Mouse (Mus musculus) induced T-regulatory cell, adult 2 months (primary cell): ENCODE measurements around the gene Tnrc6a.

Experiments
- DNase-seq: peaks from one replicate; pipeline ENCODE4 v3.0.0-alpha.2; 2012; ENCODE audit warnings: low read depth

Tnrc6a gene

DNA sequence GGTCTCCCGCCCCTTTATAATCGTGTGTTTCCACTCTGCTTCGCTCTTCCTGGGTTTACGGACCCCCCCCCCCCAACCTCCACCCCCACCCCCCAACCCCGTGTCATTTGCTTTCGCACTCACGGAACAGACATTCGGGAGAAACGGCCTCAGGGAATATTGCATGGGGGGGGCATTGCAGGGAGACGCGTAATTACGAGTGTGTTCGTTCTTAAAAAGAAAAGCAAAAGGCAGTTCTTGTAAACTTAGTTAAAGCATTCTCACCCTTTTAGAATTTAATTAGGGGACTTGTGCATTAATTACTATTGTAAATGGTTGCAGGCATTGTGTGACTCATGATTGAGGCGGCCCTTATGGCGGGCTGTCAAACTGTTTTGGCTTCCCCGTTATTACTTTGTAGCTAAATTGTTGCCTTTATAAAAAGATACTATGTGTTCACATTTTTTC lies 1.1 kb downstream of the Tnrc6a start:
- peak; percentile 47 for DNase-seq

DNA sequence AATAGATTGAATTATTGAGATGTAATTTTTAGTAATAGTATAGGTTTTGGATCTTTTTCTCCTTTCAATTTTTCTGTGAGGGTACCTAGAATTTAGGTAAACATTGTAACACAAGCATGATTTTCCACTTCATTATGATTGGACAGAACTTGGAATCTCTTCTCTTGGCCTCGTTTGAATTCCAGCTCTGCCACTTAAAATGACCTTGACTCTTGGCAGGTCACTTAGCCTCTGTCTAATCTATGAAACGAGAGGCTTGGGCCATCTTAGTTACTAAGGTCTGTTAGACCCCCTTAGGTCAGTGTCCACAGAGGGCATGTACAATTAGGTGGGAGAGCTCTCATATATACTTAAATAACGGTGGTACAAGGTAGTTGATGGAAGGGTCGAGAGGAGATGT lies 2.4 kb downstream of the Tnrc6a start:
- no peak for DNase-seq

DNA sequence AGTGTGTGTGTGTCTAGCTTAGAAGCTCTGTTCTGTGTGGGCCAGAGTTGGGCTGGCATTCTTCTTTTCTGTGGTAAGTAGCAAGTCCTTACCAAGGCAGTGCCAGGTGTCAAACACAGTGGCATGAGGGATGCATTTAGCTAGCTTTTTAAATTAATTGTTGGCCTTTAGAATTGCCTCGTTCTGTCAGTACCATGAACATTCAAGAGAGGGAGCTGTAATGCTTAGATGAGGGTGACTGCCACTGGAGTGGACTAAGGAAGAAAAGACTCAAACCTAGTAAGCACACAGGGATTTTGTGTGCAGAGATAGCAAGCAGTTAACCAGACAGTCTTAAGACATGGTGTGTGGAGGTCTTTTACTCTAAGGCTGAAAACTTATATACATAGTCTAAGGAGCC lies 3.6 kb downstream of the Tnrc6a start:
- DNase-seq = peak; percentile 34

DNA sequence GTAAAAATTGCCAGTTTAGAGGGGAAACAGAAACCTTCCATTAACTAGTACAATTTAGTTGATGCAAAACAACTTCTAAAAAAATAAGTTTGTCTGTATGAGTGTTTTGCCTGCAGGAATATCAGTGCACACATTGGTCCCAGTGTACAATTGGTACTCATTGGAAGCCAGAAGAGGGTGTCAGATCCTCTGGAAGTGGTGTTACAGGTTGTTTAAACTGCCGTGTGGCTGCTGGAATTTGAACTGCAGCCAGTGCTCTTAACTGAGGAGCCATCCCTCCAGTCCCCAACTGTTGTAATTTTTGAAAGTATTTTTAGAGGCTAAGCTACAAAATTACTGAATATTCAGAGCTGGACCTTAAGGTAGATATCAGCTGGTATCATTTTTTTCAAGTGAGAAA lies 4.3 kb downstream of the Tnrc6a start:
- DNase-seq = no peak

DNA sequence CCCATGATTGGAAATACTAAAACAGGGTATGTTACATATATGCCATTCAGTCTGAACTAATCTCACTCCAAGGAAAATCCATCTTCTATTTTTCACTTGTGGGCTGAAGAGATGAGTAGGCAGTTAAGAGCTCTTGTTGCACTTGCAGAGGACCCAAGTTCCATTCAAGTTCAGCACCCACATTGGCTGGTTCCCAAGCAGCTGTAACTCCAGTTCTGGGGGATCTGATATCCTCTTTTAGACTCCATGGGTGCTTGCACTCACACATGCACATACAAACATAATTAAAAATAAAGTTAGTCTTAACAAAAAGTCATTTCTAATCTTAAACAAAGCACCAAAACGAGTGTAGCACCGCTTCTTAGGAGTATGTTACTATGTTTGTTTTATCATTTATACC lies 5.4 kb downstream of the Tnrc6a start:
- no peak for DNase-seq

DNA sequence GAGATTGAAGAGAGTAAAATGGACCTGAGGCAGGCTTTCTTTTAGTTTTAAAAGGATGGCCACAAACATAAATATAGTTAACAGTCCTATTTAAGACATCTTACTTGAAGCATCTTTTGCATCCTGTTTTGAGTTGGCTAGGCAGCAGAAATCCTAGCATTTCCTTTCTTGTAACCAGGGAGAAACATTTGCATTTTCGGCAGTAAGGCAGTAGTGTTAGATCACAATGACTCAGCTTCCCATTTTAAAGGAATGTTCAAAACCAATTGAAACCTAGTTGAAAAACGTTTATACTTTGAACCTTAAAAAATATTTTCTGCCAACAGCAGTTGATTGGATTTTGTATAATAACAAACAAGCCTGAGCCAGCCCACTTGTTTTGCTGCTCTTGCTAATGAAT lies 6.5 kb downstream of the Tnrc6a start:
- DNase-seq = no peak

DNA sequence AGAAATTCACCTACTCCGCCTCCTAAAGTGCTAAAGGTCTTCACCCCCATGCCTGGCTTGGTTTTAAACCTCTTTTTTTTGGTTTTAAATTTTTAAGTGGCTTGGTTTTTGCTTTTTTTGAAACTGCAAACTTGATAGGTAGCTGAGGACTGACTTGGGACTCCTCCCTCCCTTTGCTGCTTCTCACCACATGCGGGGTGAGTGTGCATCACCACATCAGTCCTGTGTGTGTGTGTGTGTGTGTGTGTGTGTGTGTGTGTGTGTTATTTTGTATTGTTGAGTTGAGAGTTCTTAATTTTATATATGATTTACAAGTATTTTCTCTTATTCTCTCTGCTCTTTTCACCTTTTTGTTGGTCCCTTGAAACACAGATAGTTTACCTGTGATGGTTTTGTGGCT lies 8.7 kb downstream of the Tnrc6a start:
- DNase-seq = no peak

DNA sequence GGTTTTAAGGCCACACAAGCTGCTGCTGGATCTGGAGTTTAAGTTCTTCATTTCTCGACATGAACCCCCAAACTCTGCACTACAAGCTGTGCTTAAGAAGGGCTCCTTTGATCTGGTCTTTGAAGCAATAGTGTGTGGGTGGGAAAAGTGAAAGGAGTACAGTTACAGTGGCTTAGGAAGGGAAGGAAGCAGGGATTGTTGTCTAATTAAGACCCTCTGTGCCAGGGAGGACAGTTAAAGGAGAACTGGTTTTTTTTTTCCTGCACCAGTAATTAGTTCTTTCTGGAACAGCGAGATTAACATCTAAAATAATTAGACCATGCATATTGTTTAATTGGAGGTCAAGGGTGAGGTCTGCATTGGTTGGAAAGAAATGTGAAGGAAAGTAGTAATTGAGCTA lies 11.2 kb downstream of the Tnrc6a start:
- DNase-seq = peak; percentile 30

DNA sequence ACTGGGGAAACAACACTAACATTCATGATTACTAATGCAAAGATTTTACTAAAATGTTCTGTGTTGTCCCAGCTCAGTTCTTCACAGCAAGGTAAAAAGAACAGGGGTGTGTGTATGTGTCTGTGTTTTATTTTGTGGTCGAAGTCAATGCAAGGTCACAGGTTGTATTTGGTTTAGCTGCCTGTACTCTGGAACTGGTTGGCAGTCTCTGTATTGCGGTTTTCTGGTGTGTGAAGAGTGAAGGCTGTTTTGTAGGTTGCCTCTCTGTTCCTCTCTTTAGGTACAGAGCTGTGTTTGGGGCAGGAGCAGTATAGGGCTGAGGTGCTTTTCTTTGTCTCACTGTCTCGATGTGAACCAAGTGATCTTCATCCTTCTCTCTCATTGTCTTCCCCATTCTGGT lies 12.0 kb downstream of the Tnrc6a start:
- DNase-seq = no peak

DNA sequence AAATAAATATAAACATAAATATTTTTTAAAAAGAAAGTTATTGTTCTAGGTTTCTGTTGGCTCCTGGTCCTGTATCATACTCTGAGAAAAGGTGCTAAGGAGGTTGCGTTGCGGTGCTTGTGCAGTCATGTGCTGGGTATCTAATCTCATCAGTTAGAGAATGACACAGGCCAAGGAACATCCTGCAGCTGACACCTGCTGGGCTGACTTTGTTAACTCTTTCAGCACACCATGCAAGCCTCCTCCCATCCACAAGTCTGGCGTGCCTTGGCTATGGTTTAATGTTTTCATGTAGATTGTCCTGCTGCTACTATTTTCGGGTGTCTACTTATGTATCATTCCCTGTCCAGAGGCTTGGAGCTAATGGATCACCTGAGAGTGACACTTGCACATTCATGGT lies 14.3 kb downstream of the Tnrc6a start:
- no peak for DNase-seq

DNA sequence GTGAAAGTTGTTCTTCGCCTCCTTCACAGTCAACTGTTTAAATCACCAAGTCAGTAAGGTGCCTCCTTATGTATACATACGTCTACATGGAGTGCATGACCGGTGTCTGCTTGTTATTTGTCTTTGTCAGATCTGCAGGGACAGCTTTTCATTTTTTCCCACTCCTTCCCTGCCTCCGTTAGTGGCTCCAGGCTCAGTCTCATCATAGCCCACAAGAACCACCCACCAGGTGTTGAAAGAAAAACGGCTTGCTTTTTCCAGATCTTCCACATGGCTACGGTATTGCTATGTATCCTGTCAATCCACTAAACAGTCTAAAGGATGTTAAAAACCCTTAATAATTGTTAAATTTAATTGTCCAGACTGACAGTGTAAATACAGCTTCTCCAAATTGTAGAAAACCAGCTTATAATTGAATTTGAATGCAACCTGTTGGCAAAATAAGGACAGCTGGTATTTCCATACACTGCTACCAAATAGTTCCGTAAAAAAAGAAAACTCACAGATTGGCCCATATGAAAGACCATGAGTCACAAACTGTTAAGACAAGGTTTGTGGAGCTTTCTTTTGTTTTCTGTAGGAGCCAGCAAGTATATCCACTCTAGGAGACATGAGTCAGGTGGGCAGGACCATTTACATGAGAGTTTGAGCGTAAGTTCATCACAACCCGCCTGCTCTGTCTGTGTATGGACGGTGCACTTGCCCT lies 22.6 kb downstream of the Tnrc6a start:
- no peak for DNase-seq

DNA sequence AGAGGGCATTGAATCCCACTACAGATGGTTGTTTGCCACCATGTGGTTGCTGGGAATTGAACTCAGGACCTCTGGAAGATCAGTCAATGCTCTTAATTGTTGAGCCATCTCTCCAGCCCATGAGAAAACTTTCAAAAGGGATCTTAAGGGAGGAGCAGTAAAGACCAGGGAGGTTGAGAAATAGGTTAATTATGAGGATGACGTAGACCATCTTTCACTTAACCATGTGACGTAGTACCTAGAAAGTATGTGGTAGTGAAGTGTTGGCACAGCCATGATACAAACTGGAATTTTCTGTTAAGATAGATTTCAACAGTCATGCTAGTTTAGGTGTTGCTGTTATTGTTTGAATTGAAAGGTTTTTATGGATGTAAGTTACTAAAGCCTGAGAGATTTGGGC lies 24.1 kb downstream of the Tnrc6a start:
- no peak for DNase-seq

DNA sequence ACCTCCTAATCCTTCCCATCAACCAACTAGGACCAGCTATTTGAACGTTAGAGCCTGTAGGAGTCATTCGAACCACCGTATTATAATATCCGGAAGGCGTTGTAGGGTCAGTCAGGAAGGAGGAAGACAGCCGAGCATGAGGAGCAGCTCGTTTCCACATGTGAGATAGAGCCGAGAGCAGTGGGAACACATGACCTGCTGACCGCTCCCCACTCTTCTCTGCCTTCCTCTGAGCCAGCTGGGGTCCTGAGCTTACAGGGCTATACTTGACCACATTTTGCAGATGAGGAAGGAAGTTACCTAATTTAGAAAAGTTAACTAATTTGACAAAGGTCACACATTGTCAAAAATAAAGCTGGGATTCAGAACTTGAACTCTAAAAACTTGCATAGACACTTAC lies 25.2 kb downstream of the Tnrc6a start:
- no peak for DNase-seq

DNA sequence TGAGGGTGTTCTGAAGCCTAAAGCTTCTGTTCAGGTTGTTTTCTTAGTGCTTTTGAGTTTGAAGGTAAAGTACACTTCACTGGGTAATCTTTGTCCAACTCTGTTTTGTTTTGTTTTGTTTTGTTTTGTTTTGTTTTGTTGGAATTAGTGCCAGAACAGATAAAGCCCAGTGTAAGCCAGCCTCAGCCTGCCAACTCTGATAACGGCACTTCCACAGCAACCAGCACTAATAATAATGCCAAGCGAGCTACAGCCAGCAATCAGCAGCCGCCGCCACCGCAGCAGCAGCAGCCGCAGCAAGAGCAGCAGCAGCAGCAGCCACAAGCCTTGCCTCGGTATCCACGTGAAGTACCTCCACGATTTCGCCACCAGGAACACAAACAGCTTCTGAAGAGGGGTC lies 38.7 kb downstream of the Tnrc6a start:
- no peak for DNase-seq

DNA sequence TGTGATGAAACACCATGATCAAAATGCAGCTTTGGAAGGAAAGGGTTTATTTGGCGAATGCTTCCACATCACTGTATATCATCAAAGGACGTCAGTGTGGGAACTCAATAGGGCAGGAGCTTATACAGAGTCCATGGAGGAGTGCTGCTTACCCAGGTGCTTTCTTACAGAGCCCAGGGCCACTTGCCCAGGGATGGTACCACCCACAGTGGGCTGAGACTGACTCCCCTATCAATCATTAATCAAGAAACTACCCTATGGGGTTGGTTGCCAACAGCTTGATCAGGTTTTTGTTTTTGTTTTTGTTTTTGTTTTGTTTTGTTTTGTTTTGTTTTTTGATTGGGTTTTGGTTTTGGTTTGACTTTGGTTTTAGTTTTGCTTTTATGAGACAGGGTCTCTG lies 43.8 kb downstream of the Tnrc6a start:
- DNase-seq = no peak

DNA sequence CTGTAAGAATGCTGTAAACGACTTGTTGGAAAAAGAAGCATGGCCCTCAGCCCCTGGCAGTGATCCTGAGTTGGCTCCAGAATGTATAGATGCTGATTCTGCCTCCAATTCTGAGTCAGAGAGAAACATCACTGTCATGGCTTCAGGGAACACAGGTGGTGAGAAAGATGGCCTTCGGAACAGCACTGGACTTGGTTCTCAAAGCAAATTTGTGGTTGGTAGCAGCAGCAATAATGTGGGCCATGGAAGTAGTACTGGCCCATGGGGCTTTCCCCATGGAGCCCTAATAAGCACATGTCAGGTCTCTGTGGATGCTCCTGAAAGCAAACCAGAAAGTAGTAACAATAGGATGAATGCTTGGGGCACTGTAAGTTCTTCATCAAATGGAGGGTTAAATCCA lies 45.9 kb downstream of the Tnrc6a start:
- no peak for DNase-seq

DNA sequence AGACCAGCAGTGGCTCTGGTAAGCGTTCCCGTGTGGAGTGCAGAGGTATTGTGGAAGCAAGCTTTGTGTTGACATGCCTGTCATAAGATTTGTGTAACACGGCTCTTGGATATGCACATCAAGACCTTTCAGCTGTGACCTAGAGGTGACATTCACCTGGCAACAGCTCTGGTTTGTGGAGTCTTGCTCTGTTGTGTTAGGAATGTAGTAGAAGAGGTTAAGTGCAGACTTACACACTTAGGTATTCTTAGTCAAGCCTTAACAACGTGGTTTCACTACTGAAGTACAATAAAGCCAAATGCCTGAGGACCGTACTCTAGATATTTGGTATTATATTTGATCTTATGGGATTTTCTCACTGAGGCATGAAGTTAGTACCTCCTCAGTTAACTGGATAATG lies 48.4 kb downstream of the Tnrc6a start:
- DNase-seq = no peak

DNA sequence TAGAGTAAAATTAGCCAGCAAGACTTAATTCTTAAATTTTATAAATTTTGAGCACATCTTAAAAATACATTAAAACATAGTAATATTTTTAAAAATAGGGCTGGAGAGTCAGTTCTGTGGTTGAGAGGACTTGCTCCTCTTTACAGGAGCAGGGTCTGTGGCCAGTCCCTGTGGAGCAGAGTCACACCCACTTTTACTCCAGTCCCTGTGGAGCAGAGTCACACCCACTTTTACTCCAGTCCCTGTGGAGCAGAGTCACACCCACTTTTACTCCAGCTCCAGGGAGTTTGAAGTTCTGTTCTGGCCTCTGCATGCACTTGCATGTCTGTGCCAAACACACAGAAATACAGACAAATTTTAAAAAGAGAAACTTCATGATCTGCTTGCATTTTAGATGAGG lies 53.5 kb downstream of the Tnrc6a start:
- DNase-seq = no peak

DNA sequence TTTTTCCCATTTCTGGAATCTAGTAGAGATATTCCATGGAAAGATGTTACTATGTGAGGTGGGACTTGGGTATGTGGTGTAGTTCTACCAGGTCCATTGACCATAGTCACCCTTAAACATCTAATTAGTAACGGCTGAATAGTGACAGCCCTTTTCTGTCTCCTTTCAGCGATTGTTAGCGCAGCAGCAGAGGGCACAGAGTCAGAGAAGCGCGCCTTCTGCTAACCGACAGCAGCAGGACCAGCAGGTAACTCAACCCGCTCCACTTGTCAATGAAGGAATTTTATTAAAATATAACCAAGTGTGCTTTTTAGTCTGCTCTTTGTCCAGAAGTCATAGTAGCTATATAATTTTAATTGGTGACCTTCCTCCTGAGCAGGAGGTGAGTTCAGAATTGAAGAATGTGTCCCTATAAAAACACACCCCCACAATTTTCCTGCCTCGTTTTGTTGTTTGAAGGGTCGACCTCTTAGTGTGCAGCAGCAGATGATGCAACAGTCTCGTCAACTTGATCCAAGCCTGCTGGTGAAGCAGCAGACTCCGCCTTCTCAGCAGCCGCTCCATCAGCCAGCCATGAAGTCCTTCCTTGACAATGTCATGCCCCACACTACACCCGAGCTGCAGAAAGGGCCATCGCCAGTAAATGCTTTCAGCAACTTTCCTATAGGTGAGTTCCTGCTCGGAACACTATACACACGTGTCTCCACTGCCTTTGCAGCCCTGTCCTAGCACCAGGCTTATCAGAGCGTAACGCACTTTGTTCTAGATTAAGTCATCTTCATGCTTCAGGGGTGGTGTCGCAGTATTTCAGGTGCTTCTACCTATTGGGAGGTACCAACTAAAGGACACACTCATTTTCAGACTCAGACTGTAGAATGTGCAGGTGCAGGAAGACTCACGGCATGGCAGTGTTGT lies 58.4 kb downstream of the Tnrc6a start:
- no peak for DNase-seq

DNA sequence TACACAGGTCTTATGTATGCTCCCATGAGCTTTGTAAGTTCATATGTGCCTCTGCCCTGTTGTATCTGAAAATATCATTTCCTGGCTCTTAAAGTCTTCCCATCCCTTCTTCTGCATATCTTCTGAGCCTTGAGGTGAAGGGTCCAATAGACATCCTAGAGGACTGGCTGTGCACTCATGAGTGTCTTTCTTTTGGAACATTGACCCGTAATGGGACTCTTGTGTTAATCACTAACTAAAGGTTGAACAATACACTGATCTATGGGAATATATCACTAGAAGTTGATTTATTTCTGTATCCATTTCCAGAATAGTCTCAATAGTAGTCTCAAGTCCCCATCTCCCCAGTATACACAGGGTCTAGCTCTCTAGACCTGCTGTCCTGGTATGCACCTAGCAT lies 61.2 kb downstream of the Tnrc6a start:
- DNase-seq = no peak

DNA sequence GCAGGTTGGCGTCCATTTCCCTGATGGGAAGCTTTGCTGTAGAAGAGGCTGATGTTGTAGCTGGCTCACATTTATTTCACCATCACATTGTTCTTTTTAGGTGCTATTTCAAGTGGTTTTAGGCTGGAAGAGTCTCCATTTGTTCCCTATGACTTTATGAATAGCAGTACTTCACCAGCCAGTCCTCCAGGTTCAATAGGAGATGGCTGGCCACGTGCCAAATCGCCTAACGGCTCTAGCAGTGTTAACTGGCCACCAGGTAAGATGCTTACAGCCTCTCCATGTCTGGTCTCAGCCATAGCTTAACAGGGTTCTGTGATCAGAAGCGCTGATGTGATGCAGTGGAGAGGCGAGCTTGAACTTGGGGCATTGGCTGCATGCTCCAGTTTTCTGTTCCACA lies 62.8 kb downstream of the Tnrc6a start:
- no peak for DNase-seq

DNA sequence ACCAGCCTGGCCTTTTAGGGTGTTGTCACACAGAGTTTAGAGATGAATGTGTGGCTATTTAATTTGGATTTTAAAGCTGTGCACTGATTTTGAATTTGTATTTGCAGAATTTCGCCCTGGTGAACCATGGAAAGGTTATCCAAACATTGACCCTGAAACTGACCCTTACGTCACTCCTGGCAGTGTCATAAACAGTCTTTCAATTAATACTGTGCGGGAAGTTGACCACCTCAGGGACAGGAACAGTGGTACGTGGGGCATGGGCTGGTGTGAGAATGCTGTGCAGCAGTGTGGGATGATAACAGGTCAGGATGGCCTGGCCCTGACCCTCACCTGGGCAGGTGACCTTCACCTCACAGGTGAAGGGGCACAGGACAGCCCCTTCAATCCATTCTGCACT lies 63.6 kb downstream of the Tnrc6a start:
- DNase-seq = no peak

DNA sequence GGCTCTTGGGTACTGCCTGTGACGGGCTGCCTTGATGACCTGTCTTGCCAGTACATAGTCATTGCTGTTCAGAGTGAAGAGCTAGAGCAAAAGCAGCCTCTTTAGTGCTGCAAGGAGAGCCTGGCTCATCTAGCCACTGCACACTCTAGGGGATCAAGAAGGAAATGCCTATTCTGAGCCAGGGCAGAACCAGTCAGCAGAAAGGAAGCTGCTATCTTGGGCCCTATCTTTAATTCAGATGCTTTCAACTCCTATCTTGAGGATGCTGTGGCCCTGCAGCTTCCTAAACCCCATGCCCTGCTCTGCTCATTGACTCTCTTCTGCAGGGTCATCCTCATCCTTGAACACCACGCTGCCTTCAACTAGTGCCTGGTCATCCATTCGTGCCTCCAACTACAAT lies 64.8 kb downstream of the Tnrc6a start:
- DNase-seq = peak; percentile 44

DNA sequence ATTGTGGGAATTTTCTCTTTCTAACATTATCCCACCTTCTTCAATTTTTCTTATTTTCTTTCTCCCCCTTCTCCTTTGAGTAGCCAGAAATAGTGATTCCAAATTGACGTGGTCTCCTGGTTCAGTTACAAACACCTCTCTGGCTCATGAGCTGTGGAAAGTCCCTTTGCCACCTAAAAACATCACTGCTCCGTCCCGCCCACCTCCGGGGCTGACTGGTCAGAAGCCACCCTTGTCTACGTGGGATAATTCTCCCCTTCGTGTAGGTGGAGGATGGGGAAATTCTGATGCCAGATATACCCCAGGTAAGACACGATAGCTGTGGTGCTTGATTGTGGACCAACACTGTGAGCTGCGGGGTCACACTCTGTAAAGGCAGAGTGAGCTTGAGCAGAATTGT lies 66.1 kb downstream of the Tnrc6a start:
- DNase-seq = peak; percentile 62
